Mouse (Mus musculus) ovary, postnatal 10 days (tissue): ENCODE results near the gene Eif2s3y.

Experiments
- DNase-seq: peaks from one replicate; pipeline ENCODE4 v3.0.0; 2022; ENCODE audit warnings: low spot score

Gene Eif2s3y

GRCm38 (mm10) chrY:1009882-1010751, at the start of gene Eif2s3y:
Gene Eif2s3y, plus strand, starts transcription at chrY:1010543.
- no peak for DNase-seq
